Mouse (Mus musculus): ENCODE measurements around the gene Evc.

Gene Evc

DNA sequence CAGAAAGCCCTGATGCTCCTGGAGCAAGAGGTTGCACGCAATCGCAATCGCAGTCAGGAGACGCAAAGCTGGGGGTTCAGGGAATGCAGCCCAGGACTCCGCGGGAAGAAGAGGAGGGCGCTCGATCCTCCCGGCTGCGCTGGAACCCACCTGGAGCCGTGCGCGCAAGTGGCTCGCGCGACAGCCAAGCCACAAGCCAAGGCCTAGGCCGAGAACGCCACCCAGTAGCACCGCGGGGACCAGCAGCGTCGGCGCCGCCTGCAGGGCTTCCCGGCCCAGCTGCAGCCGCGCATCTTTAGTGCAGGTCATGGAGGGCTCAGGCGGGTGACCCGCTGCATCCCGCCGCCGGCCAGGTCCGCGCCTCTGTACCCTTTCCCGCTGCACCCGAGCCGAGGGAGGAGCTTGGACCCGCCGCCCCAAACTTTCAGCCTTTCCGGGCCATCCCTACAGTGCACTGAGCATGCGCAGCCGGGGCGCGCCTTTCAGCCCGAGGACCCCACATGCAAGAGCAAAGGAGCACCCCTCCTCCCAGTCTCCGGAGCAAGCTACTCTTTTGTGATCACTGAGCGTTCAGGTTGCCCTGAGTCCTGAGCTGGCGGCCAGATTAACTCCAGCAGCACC is at the start of gene Evc:
Gene Evc, minus strand, starts transcription at position 410 of the 621 bp plus-strand sequence.
- in situ Hi-C loops (cut with MboI), result no loop called here

GRCm38 (mm10) chr5:37383570-37383969 is 46.9 kb upstream of the Evc start:
- in situ Hi-C loops (cut with MboI), result no loop called here

DNA sequence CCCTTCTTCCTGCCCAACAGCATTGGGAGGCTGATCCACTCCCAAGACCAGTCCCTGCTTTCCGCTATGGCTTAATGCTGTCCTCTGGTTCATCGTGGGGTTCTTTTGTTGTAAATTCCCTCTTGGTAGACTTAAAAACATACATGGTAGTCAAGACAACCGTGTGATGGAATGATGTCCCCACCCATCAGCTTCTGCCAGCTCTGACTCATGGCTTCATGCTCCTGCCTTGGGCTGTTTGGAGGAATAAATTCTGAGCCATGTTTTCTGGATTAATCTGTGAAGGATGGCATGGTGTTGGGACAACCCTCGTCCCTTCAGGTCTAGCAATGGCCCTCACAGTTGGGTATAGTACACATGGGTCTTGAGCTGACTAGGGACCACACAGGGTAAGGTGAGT is 43.9 kb upstream of the Evc start:
- in situ Hi-C loops (cut with MboI), result no loop called here

DNA sequence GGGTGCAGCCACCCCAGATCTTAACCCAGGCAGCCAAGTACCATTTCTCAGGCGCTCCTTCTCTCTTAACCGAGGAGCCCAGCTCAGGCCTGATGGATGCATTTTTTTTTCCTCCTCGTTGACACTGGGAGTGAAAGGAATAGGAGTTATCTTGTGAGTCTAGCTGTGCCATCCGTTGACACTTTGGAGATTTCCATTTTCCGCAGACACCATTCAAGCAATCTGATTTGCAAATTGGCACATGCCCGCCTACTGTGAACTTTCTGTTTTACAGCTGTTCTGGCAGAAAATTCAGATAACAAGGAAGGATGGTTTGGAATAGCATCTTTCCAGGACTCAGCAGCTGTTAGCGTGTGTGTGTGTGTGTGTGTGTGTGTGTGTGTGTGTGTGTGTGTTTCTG is 40.7 kb upstream of the Evc start:
- in situ Hi-C loops (cut with MboI), result no loop called here

- in situ Hi-C loops (cut with MboI), result no loop called here
Observed at GRCm38 (mm10) chr5:37368796-37369195, 32.1 kb upstream of the Evc start.

DNA sequence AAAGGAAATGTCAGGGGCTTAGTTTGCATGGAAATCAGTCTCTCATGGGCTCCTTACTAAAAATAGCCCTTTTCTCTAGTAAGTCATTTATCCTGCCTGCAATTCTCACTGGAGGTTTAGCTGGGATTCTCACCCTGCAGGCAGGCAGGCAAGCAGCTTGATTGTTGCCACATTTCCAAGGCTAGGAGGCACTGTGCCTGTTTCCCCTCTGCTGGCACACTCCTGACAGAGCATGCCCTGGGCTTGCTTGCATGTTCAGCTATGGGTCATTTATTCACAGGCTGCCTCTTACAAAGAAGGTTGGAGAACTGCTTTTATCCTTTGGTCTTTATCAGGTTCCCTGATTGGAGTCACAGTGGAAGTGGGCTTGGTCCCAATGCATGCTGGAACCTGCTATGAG is 29.1 kb upstream of the Evc start:
- in situ Hi-C loops (cut with MboI), result no loop called here

DNA sequence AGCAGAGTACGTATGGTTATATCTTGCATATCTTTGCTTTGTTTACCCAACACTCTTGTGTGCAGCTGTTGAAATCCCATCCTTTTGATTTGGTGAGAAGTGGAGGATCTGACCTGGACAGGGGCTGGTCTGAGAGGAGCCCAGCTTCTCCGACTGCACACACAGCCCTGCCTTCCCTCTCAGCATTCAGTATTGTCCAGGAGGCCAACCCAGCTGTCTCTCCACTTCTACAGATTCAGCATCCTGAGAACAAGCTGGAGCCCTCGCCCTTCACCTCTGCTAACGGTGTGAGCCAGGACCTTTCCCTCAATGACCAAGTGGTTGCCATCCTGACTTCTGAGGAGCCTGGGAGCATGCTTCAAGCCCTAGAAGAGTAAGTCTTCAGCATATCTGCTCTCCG is 26.6 kb upstream of the Evc start:
- in situ Hi-C loops (cut with MboI), result no loop called here

DNA sequence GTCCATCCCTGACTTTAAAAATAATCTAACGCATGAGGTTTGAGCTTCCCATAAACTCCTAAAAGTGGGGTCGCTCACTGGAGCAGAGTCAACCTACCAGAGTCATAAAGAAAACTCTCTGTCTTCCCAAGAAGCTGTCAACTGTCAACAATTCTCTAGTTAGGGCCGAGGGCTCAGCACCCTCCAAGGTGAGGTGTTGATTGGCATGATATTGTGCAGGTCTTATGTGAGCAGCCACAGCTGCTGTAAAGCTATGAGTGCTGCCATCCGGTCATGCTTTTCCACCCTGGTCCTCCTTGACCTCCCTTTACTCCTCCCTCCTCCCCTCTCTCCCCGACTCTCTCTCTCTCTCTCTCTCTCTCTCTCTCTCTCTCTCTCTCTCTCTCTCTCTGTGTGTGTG is 25.9 kb upstream of the Evc start:
- in situ Hi-C loops (cut with MboI), result no loop called here

GRCm38 (mm10) chr5:37356027-37356426 is 19.3 kb upstream of the Evc start:
- in situ Hi-C loops (cut with MboI), result no loop called here

- in situ Hi-C loops (cut with MboI), result no loop called here
Observed at GRCm38 (mm10) chr5:37354385-37354784, 17.7 kb upstream of the Evc start.

- in situ Hi-C loops (cut with MboI), result no loop called here
Observed at GRCm38 (mm10) chr5:37351791-37352190, 15.1 kb upstream of the Evc start.

GRCm38 (mm10) chr5:37343962-37344361 is 7.3 kb upstream of the Evc start:
- in situ Hi-C loops (cut with MboI), result no loop called here

- in situ Hi-C loops (cut with MboI), result no loop called here
Observed at GRCm38 (mm10) chr5:37338288-37338687, 1.6 kb upstream of the Evc start, which contains the start of gene Evc2. Gene Evc2 (plus strand): TSS chr5:37338499.

GRCm38 (mm10) chr5:37337696-37338095 is 1.0 kb upstream of the Evc start:
- in situ Hi-C loops (cut with MboI), result no loop called here

- in situ Hi-C loops (cut with MboI), result no loop called here
Observed at GRCm38 (mm10) chr5:37335061-37335460, 1.6 kb downstream of the Evc start.

GRCm38 (mm10) chr5:37332066-37332465 is 4.6 kb downstream of the Evc start:
- in situ Hi-C loops (cut with MboI), result no loop called here

- in situ Hi-C loops (cut with MboI), result no loop called here
Observed at GRCm38 (mm10) chr5:37331133-37331505, 5.6 kb downstream of the Evc start.

- in situ Hi-C loops (cut with MboI), result no loop called here
Observed at GRCm38 (mm10) chr5:37330449-37331132, 6.1 kb downstream of the Evc start.

- in situ Hi-C loops (cut with MboI), result no loop called here
Observed at GRCm38 (mm10) chr5:37326675-37327074, 10.0 kb downstream of the Evc start.

GRCm38 (mm10) chr5:37320761-37321160 is 15.9 kb downstream of the Evc start:
- in situ Hi-C loops (cut with MboI), result no loop called here

GRCm38 (mm10) chr5:37320174-37320573 is 16.5 kb downstream of the Evc start:
- in situ Hi-C loops (cut with MboI), result no loop called here

GRCm38 (mm10) chr5:37318715-37319114 is 18.0 kb downstream of the Evc start:
- in situ Hi-C loops (cut with MboI), result no loop called here

- in situ Hi-C loops (cut with MboI), result no loop called here
Observed at GRCm38 (mm10) chr5:37312980-37313722, 23.5 kb downstream of the Evc start.
